Mouse (Mus musculus) embryonic fibroblast, embryonic 13.5 days (primary cell): ENCODE measurements at regions not wholly inside any gene's neighbourhood (a gene's known extent, or its start where the extent isn't known, plus 50 kb on each side); places are given as distances from the start of the nearest gene placed in this dataset.

Source experiments
- H3K27ac ChIP-seq: 2 replicates; pipeline ENCODE4 v1.5.1; 2012; ENCODE audit warnings: low read length, control low read depth, inconsistent platforms; ENCODE audit not compliant: insufficient read depth
- H3K4me1 ChIP-seq: 2 replicates; pipeline ENCODE4 v1.6.1; 2011; ENCODE audit warnings: low read length; ENCODE audit not compliant: control insufficient read depth, insufficient read depth
- H3K4me3 ChIP-seq: 2 replicates; pipeline ENCODE4 v1.5.1; 2011; ENCODE audit warnings: mild to moderate bottlenecking, control low read depth, low read length; ENCODE audit not compliant: insufficient read depth
- CTCF ChIP-seq: IDR thresholded peaks from 2 replicates; pipeline ENCODE4 v1.5.1; 2011; ENCODE audit warnings: mild to moderate bottlenecking, control low read depth, low read length, moderate library complexity, borderline replicate concordance; ENCODE audit not compliant: insufficient read depth
- POLR2A ChIP-seq: IDR thresholded peaks from 2 replicates; pipeline ENCODE4 v1.6.1; 2011; ENCODE audit warnings: low read depth, mild to moderate bottlenecking, control low read depth, low read length, moderate library complexity

GRCm38 (mm10) chr12:109272101-109272500 lies 180.5 kb upstream of the Dlk1 start:
- Histone ChIP-seq H3K27ac (no peak overlapping the region), H3K4me1 (no peaks in the 10 kb centered on the region), H3K4me3 (no peak overlapping the region)
- TF ChIP-seq CTCF (no peak), POLR2A (no peak)

DNA sequence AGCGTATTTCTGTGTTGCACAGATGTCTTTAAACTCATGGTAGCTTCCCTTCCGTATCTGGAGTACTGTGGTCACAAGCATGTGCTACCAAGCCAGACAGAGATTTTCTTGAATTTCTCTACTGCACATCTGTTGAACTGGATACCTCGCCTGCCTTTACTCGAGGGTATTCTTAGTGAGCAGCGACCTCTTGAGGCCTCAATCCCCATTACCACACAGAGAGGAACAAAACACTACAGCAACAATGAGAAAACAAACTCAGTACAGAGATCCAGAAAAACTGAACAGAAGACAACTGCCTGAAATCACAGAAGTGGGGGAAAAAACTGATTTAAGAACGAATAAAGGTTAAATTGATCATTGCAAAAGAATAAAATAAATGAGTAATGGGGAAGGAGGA lies 137.8 kb upstream of the Dlk1 start:
- Histone ChIP-seq H3K4me1 (no peaks in the 10 kb centered on the region), H3K4me3 (no peak overlapping the region), H3K27ac (no peak overlapping the region)
- TF ChIP-seq POLR2A (no peak), CTCF (no peak)

GRCm38 (mm10) chr12:109325986-109326385 lies 126.6 kb upstream of the Dlk1 start:
- no peak overlapping the region for H3K27ac ChIP-seq
- H3K4me3 ChIP-seq, result no peak overlapping the region
- no peaks in the 10 kb centered on the region for H3K4me1 ChIP-seq
- TF ChIP-seq POLR2A (no peak), CTCF (no peak)

DNA sequence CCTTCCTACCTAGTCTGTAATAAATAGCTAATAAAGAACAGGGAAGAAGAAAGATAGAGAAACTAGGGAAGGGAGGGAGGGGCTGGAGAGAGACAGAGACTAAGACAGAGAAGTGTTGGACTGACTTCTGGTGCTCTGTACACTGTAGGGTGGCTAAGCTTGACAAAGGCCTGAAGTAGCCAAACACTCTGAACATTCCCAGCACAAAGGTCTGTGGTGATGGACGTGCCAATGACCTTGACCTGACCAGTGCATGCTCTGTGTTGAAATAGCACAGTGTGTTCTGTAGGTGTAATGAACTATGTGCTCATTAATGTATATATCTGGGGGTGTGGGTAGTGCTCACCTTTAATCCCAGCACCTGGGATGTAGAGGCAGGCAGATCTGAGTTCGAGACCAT lies 81.3 kb upstream of the Dlk1 start:
- no peak overlapping the region for H3K4me3 ChIP-seq
- H3K4me1 ChIP-seq, result no peaks in the 10 kb centered on the region
- TF ChIP-seq CTCF, result no peak
- TF ChIP-seq POLR2A, result no peak
- H3K27ac ChIP-seq, result no peak overlapping the region

DNA sequence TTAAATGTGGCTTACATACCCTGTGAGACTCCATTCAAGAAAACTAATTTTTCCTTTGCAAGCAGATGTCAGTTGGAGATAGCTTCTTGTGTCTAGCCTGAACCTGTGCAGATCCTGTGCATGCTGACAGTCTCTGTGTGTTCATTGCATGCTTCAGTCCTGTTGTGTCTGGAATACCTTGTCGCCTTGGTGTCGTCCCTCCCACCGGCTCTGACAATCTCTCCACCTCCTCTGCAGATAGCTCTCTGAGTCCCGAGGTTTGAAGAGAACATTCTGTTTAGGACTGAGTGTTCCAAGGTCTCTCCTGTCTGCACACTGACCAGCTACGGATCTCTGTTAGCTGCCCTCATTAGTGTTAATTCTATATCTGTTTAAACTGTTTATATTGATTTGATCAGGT lies 66.8 kb upstream of the Dlk1 start:
- H3K27ac ChIP-seq, result no peak overlapping the region
- H3K4me1 ChIP-seq, result no peaks in the 10 kb centered on the region
- no peak for TF ChIP-seq POLR2A
- TF ChIP-seq CTCF, result no peak
- no peak overlapping the region for H3K4me3 ChIP-seq

GRCm38 (mm10) chr12:109388791-109389190 lies 63.8 kb upstream of the Dlk1 start:
- Histone ChIP-seq H3K4me1 (no peaks in the 10 kb centered on the region), H3K27ac (no peak overlapping the region), H3K4me3 (no peak overlapping the region)
- TF ChIP-seq POLR2A, result no peak
- TF ChIP-seq CTCF, result no peak

GRCm38 (mm10) chr12:109390388-109390920 lies 62.2 kb upstream of the Dlk1 start:
- H3K4me3 ChIP-seq, result no peak overlapping the region
- H3K4me1 ChIP-seq, result no peaks in the 10 kb centered on the region
- no peak overlapping the region for H3K27ac ChIP-seq
- no peak for TF ChIP-seq POLR2A
- no peak for TF ChIP-seq CTCF

DNA sequence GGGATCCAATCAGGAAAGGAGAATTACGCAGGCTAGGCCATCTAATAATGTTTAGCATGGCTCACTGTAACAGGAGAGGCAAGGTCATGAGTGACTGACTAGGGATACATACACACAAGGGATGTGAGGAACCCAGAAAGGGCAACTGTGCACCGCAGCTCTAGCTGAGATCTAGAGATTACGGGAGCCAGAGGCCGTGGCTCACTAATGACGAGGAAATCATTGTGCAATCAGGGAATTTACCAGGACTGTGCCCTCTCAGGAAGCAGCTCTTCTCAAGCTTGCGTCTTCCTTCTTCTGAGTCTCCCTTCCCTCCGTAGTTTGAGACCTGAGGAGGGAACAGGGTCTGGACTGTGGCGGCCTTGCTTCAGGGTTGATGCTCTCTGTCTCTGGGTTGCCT lies 61.6 kb upstream of the Dlk1 start:
- TF ChIP-seq CTCF (no peak), POLR2A (no peak)
- Histone ChIP-seq H3K4me1 (no peaks in the 10 kb centered on the region), H3K4me3 (no peak overlapping the region), H3K27ac (no peak overlapping the region)

GRCm38 (mm10) chr12:109393326-109393725 lies 59.3 kb upstream of the Dlk1 start:
- TF ChIP-seq POLR2A, result no peak
- no peak for TF ChIP-seq CTCF
- no peak overlapping the region for H3K27ac ChIP-seq
- H3K4me3 ChIP-seq, result no peak overlapping the region
- H3K4me1 ChIP-seq, result 0 out of 2 replicates have a peak, but pooled peaks cover 4% of the 10 kb centered on the region

DNA sequence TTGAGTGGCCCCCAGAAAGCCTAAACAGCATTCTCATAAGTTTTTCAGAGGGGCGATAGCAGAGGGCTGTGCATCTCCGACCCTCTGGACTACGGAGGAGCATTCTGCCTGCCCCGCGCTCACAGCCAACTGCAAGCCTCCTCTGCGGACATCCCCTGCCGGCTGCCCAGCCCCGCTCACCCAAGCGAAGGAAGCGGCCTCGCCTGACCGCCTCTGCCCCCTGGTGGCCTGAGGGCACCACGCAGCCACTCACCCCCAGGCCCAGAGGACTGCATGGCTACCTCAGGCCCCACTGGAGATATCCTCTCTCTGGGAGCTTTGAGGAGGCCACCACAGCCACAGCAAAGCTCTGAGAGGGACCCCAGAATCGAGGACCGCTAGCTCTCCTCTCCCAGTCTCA lies 58.8 kb upstream of the Dlk1 start:
- Histone ChIP-seq H3K4me1 (peaks cover 5% of the 10 kb centered on the region; the same call in 1 of the 2 replicates), H3K27ac (no peak overlapping the region), H3K4me3 (no peak overlapping the region)
- TF ChIP-seq CTCF (peak; percentile 85), POLR2A (no peak)

GRCm38 (mm10) chr12:109394396-109394795 lies 58.2 kb upstream of the Dlk1 start:
- Histone ChIP-seq H3K4me3 (no peak overlapping the region), H3K27ac (no peak overlapping the region), H3K4me1 (peaks cover 7% of the 10 kb centered on the region; the same call in 1 of the 2 replicates)
- TF ChIP-seq POLR2A (no peak), CTCF (no peak)
